Mouse (Mus musculus): ENCODE measurements around the gene Asic3.

Asic3 gene

GRCm38 (mm10) chr5:24416222-24416736 lies 3.1 kb downstream of the Asic3 start:
- peak; percentile 66 for DNase-seq (ENCODE audit: extremely low read depth, low read depth)

- no peak for DNase-seq (ENCODE audit: extremely low read depth, low read depth)
Observed at GRCm38 (mm10) chr5:24417587-24417986, 4.4 kb downstream of the Asic3 start.

GRCm38 (mm10) chr5:24420381-24420780 lies 7.2 kb downstream of the Asic3 start:
- DNase-seq (ENCODE audit: extremely low read depth, low read depth): no peak

GRCm38 (mm10) chr5:24423129-24424003 lies 10.2 kb downstream of the Asic3 start, which contains the start of the genes Cdk5 and Slc4a2:
Gene Cdk5, minus strand, starts transcription at chr5:24423530.
Gene Slc4a2, plus strand, starts transcription at chr5:24423837.
- DNase-seq (ENCODE audit: extremely low read depth, low read depth): peak; percentile 100

- no peak for DNase-seq (ENCODE audit: extremely low read depth, low read depth)
Observed at GRCm38 (mm10) chr5:24424004-24424781, 11.0 kb downstream of the Asic3 start.

- DNase-seq (ENCODE audit: extremely low read depth, low read depth): no peak
Observed at GRCm38 (mm10) chr5:24424861-24425411, 11.7 kb downstream of the Asic3 start.

GRCm38 (mm10) chr5:24425421-24426036 lies 12.3 kb downstream of the Asic3 start:
- no peak for DNase-seq (ENCODE audit: extremely low read depth, low read depth)

- DNase-seq (ENCODE audit: extremely low read depth, low read depth): no peak
Observed at GRCm38 (mm10) chr5:24426037-24426432, 12.8 kb downstream of the Asic3 start.

- DNase-seq (ENCODE audit: extremely low read depth, low read depth): no peak
Observed at GRCm38 (mm10) chr5:24426556-24427284, 13.5 kb downstream of the Asic3 start.

- no peak for DNase-seq (ENCODE audit: extremely low read depth, low read depth)
Observed at GRCm38 (mm10) chr5:24427285-24427633, 14.1 kb downstream of the Asic3 start.

GRCm38 (mm10) chr5:24427981-24428402 lies 14.8 kb downstream of the Asic3 start:
- DNase-seq (ENCODE audit: extremely low read depth, low read depth): no peak

- DNase-seq (ENCODE audit: extremely low read depth, low read depth): no peak
Observed at GRCm38 (mm10) chr5:24428596-24428995, 15.4 kb downstream of the Asic3 start.

GRCm38 (mm10) chr5:24433993-24434392 lies 20.8 kb downstream of the Asic3 start:
- DNase-seq (ENCODE audit: extremely low read depth, low read depth): no peak

- no peak for DNase-seq (ENCODE audit: extremely low read depth, low read depth)
Observed at GRCm38 (mm10) chr5:24441187-24441586, 28.0 kb downstream of the Asic3 start.

- DNase-seq (ENCODE audit: extremely low read depth, low read depth): no peak
Observed at GRCm38 (mm10) chr5:24442029-24442428, 28.8 kb downstream of the Asic3 start.

GRCm38 (mm10) chr5:24443204-24443603 lies 30.0 kb downstream of the Asic3 start:
- no peak for DNase-seq (ENCODE audit: extremely low read depth, low read depth)

GRCm38 (mm10) chr5:24443927-24444326 lies 30.7 kb downstream of the Asic3 start:
- no peak for DNase-seq (ENCODE audit: extremely low read depth, low read depth)

- DNase-seq (ENCODE audit: extremely low read depth, low read depth): no peak
Observed at GRCm38 (mm10) chr5:24444746-24445427, 31.7 kb downstream of the Asic3 start, which contains the start of gene Fastk. Gene Fastk, minus strand, starts transcription at chr5:24445287.

GRCm38 (mm10) chr5:24445428-24446080 lies 32.4 kb downstream of the Asic3 start:
- DNase-seq (ENCODE audit: extremely low read depth, low read depth): no peak

Measured in MEL-GATA-1-ER (cell line).